Mouse (Mus musculus) right cerebral cortex, postnatal 36 days (tissue): ENCODE data around the gene Txndc8.

Source experiments
- DNase-seq, 2 experiments: peaks; one replicate each; pipeline ENCODE4 v3.0.0; 2022; ENCODE audit warnings: low spot score in 2 of 2, mixed read lengths in 1 of 2

Gene Txndc8

DNA sequence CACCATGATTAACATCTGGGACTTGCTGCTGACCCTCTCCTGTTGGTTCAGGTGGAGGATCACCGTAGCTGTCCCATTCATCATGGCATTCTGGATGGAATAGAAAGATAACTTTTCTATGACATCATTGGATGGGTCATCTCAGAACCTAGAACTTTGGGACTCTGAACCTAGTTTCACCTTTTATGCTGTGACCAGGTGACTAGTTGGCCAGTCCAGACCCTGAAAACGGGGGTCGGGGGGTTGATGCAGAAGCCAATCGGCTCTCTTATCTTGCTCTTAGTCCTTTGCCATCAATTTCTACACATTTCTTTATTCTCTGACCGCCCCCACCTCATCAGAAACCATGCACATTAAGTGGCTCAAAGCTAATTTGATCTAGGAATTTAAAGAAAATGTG lies at the start of gene Txndc8:
Gene Txndc8, minus strand, starts transcription at position 101 of the 400 bp plus-strand sequence.
- DNase-seq, result no peak

DNA sequence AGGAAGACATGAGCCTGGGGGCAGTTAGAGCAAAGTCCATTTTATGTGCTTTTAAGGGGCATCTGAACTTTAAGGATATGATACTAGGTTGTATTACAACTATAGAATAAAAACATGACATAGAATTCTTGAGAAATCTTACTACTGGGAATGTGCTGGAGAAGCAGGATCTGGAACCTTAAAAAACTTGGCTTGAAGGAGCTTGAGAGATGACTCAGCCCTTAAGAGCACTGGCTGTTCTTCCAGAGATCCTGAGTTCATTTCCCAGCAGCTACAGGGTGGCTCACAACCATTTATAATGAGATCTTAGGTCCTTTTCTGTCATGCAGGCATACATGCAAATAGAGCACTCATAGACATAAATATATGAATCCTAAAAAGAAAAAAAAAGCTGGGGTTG lies 46.7 kb upstream of the Txndc8 start:
- DNase-seq, result no peak

DNA sequence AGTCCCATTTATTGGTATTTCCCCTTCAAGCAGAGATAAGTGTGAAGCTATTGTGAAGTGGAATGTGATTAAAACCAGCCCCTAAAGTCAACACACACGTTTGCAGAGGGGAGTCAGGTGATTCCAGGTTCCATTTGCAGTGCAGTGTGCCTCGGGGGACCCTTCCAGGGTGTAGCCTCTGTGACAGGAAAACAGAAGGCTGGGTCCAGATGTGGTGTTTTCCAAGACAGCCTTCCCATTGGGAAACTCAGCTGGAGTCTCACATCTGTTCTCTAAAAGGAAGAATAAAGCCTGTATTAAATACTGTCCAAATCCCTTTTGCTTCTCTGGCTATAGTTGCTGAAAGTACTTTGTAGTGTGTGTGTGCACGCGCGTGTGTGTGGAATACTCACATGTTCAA lies 45.5 kb upstream of the Txndc8 start:
- DNase-seq, result no peak

GRCm38 (mm10) chr4:58050746-58051145 lies 41.8 kb upstream of the Txndc8 start:
- DNase-seq, result no peak

DNA sequence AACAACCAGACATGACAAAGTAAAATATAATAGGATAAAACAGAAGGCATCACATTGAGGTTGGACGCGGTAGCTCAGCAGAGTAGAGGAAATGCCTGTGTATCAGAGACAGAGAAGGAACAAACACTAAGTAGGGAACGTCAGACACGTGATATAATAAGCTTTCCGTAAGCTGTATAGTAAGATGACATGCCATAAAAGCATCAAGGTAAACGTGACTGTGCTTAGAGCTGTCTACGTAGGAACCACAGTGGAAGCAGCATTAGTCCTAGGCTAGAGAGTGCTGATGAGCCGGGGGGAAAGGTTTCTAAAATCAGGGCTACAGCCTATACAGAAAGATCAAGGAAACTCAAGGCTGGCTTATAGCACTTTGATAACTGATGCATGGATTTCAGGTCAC lies 41.4 kb upstream of the Txndc8 start:
- DNase-seq, result no peak

DNA sequence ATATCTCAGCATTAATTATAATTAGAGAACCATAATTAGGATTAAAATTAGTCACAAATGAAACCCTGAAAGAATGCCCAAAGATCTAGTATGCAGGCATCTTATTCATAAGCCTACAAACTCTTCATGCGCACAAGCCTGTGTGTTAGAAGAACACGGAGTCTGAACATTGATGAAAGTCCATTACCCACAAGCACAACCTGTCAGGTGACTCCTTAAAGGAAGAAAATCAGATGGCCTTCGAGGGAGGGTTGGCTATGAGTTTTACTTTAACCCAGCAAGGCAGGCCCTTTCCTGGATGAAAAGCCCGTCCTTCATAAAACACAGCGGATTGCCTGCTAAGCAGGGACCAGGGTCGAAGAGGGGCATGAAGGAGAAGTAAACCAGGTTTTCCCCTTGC lies 35.9 kb upstream of the Txndc8 start:
- no peak for DNase-seq

DNA sequence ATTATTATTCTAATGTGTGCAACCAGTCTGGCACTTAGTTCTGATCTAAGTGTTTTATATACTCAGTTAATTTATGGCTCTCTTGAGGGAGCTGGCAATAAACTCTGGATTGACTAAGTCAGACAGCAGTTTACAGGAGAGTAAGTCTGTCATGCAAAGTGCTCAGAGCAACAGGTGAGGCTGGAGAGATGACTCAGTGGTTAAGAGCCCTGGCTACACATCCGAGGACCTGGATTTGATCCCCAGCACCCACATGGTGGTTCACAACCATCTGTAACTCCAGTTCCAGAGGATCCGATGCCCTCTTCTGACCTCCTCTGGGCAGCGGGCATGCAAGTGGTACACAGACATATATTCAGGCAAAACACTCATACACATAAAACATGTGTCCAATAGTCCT lies 35.4 kb upstream of the Txndc8 start:
- DNase-seq, result no peak

DNA sequence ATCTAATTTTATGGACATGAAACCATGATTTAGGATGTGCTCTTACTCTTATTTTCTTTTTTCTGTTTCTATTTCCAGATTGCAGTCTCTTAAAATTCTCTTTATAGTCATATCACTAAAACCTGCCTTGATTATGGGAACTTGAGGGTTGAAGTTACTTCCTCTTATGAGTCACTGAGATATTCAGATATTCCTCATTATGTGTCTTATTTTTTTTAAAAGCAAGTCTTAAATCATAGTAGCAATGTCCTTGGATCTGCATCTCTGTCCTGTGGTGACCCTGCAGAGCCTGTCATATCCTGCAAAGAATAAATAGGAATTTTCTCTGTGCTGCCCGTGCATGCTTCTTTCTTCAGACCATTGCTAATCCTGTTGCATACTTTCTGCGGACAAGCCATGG lies 31.2 kb upstream of the Txndc8 start:
- DNase-seq, result no peak

GRCm38 (mm10) chr4:58037096-58037705 lies 28.3 kb upstream of the Txndc8 start:
- no peak for DNase-seq

DNA sequence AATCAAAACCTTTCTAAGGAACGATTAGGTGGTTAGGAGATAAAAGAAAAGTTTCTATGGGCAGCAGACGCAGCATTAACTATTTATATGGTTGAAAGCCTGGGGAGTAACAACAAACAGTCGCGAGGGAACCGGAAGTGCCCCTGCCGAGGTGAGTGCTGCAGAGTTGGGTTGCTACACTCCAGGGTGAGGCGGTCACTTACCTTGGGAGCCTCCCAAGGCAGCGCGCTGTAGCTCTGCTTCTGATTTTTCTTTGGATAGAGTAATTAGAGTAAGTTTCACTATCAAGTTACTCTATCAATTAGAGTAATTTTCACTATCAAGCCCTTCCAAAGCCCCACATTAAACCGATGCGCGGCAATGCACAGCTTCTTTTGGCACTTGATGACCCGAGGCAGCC lies 25.7 kb upstream of the Txndc8 start:
- DNase-seq, result no peak

GRCm38 (mm10) chr4:58032714-58033113 lies 23.8 kb upstream of the Txndc8 start:
- peak in 1 of 2 experiments; percentile 3 for DNase-seq

DNA sequence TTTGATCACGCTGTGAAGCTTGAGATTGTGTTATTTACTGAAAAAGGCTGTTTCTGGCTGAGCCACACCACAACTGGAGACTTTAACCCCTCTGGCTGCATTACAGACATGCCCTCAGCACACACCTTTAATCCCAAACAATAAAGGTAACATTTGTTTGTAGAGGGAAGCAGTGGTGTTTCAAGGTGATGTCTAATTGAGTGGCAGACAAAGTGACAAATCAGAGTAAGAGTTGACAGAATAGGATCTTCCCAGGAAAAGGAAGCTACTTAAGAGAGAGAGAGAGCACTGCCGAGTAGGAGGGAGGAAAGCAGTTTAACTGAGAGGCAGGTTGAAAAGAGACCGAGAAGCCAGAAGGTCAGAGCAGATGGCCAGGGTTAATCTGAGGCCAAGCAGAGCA lies 5.4 kb downstream of the Txndc8 start:
- DNase-seq, result no peak

DNA sequence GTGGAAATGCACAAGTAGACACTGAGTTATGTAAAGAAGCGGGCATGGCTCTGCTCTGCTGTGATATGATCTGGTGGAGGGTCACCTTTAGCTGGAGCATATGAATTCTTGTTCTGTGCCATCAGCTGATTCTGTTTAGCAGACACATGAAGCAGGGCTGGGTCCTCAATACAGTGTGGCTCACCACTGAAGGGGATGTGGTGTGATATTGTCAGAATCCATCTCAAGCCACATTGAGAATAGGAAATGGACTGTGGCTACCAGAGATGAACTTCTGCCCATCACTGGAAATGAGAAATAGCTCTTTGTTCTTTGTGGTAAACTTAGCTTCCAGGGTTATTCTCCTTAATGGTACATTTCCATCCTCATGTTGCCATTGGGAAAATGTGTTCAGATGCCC lies 17.5 kb downstream of the Txndc8 start:
- DNase-seq, result no peak

GRCm38 (mm10) chr4:57974400-57975117 lies 34.4 kb downstream of the Txndc8 start:
- DNase-seq, result no peak

DNA sequence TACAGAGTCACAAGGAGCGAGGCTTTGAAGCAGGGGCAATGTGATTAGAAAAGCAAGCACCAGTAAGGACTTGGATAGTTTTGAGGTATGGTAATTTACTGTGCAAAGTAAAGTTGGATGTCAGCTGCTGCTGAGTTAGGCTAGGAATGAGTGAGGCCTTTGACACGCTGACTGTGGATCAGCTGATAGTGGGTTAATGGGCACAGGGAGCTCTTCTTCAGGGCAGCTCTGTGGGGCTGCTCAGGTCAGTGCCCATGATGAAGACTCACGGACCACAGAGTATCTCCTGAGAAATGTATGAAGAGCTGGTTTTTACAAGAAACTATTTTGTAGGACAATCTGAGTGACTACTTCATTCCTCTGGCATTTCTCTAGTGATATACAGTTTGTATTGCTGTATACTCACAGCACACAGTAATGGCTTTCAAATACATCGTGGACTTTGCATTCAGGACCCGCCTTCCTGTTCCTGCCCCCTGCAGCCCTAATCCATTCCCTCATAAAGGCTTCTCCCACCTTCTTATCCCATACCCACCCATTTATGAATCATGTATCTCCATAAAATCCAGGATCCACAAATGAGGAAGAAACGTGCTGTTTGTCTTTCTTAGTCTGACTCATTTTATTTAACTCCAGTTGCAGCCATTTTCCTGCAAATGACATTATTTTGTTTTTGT lies 35.2 kb downstream of the Txndc8 start:
- no peak for DNase-seq

DNA sequence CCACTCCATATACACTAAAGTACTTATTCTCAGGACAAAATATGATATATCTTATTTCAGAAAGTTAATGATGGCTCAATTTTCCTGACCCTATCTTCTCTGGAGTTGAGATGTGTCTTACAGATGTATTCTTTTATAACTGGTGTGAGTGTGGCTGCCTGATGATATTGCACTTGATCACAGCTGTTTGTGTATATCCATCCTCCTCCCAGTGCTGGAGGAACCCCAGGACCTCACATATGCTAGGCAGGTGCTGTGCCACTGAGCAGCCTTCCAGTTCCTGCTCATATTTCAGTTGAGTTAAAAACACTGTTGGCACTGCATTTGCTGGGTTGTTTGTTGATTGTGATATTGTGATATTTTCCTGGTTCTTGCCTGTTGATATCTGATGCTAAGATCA lies 38.6 kb downstream of the Txndc8 start:
- no peak for DNase-seq

- DNase-seq, result no peak
These were observed 41.7 kb downstream of the Txndc8 start for GRCm38 (mm10) chr4:57967195-57967594.

DNA sequence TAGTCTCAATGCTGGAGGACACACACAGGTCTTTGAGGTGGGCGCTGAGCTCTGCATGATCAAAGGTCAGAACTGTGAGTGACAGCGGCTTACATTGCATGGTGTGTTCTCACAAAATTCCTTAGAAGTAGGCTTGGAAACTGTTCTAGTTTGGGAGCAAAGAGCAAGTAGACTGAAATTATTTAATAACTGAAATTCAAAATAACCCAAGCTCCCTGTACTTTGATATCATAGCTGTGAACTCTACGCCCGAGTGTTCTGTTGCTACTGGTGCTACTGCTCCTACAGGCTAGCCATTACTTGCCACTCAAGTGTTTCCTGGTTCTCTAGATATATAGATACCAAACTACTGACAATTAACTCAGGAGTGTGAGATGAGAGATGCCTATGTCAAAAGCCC lies 43.4 kb downstream of the Txndc8 start:
- no peak for DNase-seq

DNA sequence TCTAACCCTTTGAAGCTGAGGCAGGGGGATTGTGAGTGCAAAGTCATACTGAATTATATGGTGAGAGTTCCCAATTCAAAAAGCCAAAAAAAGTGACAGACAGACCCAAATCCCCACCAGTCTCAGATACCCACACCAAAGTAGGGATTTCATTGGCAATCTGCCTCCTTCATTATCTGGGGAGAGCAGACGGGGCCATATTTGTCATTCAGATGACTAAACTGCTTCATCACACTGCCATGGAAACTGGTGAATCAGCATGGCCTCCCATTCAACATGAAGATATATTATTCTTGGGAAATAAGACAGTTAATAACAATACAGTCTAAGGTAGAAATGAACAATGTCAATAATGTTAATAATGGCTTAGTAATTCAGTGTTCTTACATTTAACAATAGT lies 44.8 kb downstream of the Txndc8 start:
- no peak for DNase-seq

GRCm38 (mm10) chr4:57959056-57959455 lies 49.9 kb downstream of the Txndc8 start:
- DNase-seq, result no peak

DNA sequence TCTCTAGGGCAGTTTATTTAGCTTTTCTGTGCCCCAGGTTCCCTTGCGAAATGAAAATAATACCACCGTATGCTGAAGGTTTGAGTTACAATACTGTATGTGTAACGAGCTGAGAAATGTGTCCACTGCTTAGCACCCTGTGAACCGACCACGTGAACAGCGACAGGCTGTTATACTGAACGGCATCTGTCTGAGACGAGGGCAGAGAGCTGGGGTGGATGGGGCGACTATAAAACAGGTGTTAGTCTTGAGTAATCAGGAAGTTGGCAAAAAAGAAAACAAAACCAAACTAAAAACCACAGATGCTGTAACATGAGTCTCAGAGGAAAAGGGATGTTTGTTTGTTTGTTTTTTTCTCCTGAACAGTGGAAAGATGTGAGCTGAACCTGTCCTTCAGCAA lies 50.8 kb downstream of the Txndc8 start:
- DNase-seq, result no peak

DNA sequence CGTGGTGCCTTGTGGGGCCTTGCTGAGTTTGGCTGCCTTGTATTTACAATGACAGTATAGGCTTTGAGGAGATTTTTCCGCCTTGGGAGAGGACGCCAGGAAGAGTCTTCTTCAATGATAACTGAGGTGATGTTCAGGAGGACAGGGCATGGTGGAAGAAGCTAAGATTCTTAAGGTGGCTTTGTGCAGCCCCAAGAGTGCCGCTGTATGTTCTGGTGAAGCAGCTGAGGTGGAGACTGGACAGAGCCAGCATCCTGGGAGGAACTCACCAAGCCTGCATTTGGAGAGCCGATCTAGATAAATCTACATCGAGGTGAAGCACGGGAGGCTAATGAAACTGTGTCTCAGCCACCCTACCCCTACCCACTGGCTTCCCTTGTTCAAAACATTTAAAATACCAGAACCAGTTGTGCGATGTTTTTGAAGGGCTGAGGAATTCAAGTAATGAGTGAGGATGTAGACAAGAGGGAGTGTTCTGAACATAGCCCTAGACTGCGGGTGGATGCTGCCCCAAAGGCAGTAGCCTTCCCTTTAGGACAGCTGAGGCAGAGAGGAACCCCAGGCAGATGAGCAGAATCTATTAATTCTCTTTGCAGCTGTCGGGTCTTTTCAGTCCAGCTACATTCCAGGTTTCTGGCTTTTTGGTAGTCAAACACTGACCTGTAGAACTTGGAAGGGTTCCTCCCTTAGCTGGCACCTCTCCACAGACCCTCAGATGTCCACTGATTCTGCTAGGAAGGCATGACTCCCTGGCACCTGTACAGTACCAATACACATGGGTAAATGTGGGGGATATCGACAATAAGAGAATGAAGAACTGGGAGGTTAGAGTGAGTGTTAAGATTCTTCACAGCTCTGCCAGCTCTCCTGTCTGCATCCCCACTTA lies 51.5 kb downstream of the Txndc8 start:
- DNase-seq, result no peak
